20 mouse cellular contexts compared by ENCODE assay signal in genomic region chr1:59987399-59988040, GRCm38 (mm10). TPM values are rescaled to one million over a fixed set of nuclear protein-coding genes. Genes with fewer than 3 reads are reported as not detected.
DNase-seq lines count a peak whose midpoint lies in the region; ATAC-seq and TF ChIP-seq lines count a peak whose summit lies in the region.
"Had no signal": no experiment of that assay in that cellular context is flagged by ENCODE, and none has a peak within 500 bp of the region (broad histone marks: within the 10 kb centered on the region; RNA-seq: fewer than 3 reads in every experiment).

No protein-coding gene starts in this region.

- no peak overlapping the region for H3K4me2 ChIP-seq in hindbrain, embryonic 13.5 days
- H3K4me2 ChIP-seq: embryonic facial prominence, embryonic 12.5 days; forebrain, embryonic 12.5 days; heart, embryonic 13.5 days; limb, embryonic 12.5 days; neural tube, embryonic 12.5 days had no signal

- no peak overlapping the region for H3K9ac ChIP-seq in hindbrain, embryonic 13.5 days
- H3K9ac ChIP-seq: embryonic facial prominence, embryonic 12.5 days; forebrain, embryonic 12.5 days; heart, embryonic 13.5 days; limb, embryonic 12.5 days; neural tube, embryonic 12.5 days had no signal

- H3K27me3 ChIP-seq in testis, adult 2 months (ENCODE audit: control insufficient read depth, insufficient read depth, low read length) = no peaks in the 10 kb centered on the region
- no peaks in the 10 kb centered on the region for H3K27me3 ChIP-seq in hindbrain, embryonic 13.5 days
- H3K27me3 ChIP-seq: CH12.LX; embryonic facial prominence, embryonic 12.5 days; forebrain, embryonic 12.5 days; heart, embryonic 13.5 days; limb, embryonic 12.5 days; neural tube, embryonic 12.5 days; Patski had no signal

- 96% methylated on average over 3 of the region's 3 CpGs for WGBS in hindbrain, embryonic 13.5 days

- intact Hi-C loops in left cerebral cortex, postnatal 4 days (cut with DNase I) = no loop called here

- peak overlapping the region; percentile 81 for H3K27ac ChIP-seq in testis, adult 2 months (ENCODE audit: control insufficient read depth, insufficient read depth, low read depth, low read length)
- no peak overlapping the region for H3K27ac ChIP-seq in hindbrain, embryonic 13.5 days
- H3K27ac ChIP-seq: embryonic facial prominence, embryonic 12.5 days; forebrain, embryonic 12.5 days; heart, embryonic 13.5 days; hindbrain, embryonic 10.5 days; limb, embryonic 12.5 days; neural tube, embryonic 12.5 days had no signal

- peak overlapping the region; percentile 50; the same call in 1 of the 2 replicates for H3K4me3 ChIP-seq in testis, adult 2 months (ENCODE audit: control insufficient read depth, low read depth, low read length)
- no peak overlapping the region for H3K4me3 ChIP-seq in hindbrain, embryonic 13.5 days
- H3K4me3 ChIP-seq: embryonic facial prominence, embryonic 12.5 days; forebrain, embryonic 12.5 days; heart, embryonic 13.5 days; hindbrain, embryonic 10.5 days; limb, embryonic 12.5 days; neural tube, embryonic 12.5 days had no signal

- TF ChIP-seq POLR2A in testis, adult 2 months (IDR thresholded peaks at IDR 0.05; ENCODE audit: control insufficient read depth, low read depth, low read length) = no peak

- ATAC-seq in hindbrain, embryonic 13.5 days (ENCODE audit: low FRiP score) = no peak
- ATAC-seq: Patski had no signal

- no peaks in the 10 kb centered on the region for H3K4me1 ChIP-seq in testis, adult 2 months (ENCODE audit: control insufficient read depth, insufficient read depth, low read length)
- H3K4me1 ChIP-seq in hindbrain, embryonic 13.5 days (replicated peaks) = no peaks in the 10 kb centered on the region
- H3K4me1 ChIP-seq: embryonic facial prominence, embryonic 12.5 days; forebrain, embryonic 12.5 days; heart, embryonic 13.5 days; hindbrain, embryonic 10.5 days; limb, embryonic 12.5 days; neural tube, embryonic 12.5 days had no signal

- H3K36me3 ChIP-seq in testis, adult 2 months (ENCODE audit: control insufficient read depth, insufficient read depth, low read length) = no peaks in the 10 kb centered on the region
- H3K36me3 ChIP-seq in hindbrain, embryonic 13.5 days = peaks cover 55% of the 10 kb centered on the region

- no peaks in the 10 kb centered on the region for H3K9me3 ChIP-seq in hindbrain, embryonic 13.5 days
- H3K9me3 ChIP-seq: embryonic facial prominence, embryonic 12.5 days; forebrain, embryonic 12.5 days; heart, embryonic 13.5 days; hindbrain, embryonic 10.5 days; neural tube, embryonic 12.5 days had no signal

- TF ChIP-seq CTCF in testis, adult 2 months (IDR thresholded peaks at IDR 0.05; ENCODE audit: control insufficient read depth, insufficient read depth, insufficient replicate concordance, low read depth, low read length) = no peak

- peak; percentile 23 to 50 for DNase-seq in cerebellum, postnatal 10 days
- DNase-seq in cerebellum, adult 9-11 months = no peak
- DNase-seq in testis, postnatal 14 days (ENCODE audit: low spot score) = no peak
- DNase-seq in left cerebral cortex, postnatal 4 days = peak; percentile 17
- no peak for DNase-seq in thymus, postnatal 25 days
- no peak for DNase-seq in adrenal gland, adult (ENCODE audit: inconsistent age in 2 of 2, low spot score in 1 of 2)
- DNase-seq: cerebellum, adult 2 months; kidney, postnatal 10 days; midbrain, embryonic 14.5 days; thymus, postnatal 14 days had no signal

RNA-seq across cellular contexts. Expression of gene Ica1l, which starts 55.5 kb away (rescaled TPM):
- 47.9 and 53.0 TPM in 2 replicates for polyA plus RNA-seq in testis, adult 2 months (2012; rRNA removed)
- total RNA-seq in left cerebral cortex, postnatal 4 days (2021) = 10 to 100 TPM; 49.5 to 54.3 TPM
- 27.9 and 31.3 TPM in 2 replicates for polyA plus RNA-seq in hindbrain, embryonic 13.5 days (2015; fragmentation: Nextera tagmentation; extraction: Ambion mirVana)

Comparison
In these comparisons a context has a peak if more than half of its experiments do, and no peak if none do; other contexts are left out.
1. DNase-seq: peak in cerebellum, postnatal 10 days (2 of 2) and left cerebral cortex, postnatal 4 days (single experiment); none in cerebellum, adult 9-11 months (single experiment), testis, postnatal 14 days (single experiment), thymus, postnatal 25 days (single experiment) and adrenal gland, adult (0 of 2).